12 mouse cellular contexts compared by ENCODE assay signal in genomic region chr14:101477081-101477826, GRCm38 (mm10).
DNase-seq lines count a peak whose midpoint lies in the region; ATAC-seq and TF ChIP-seq lines count a peak whose summit lies in the region.
"Had no signal": no experiment of that assay in that cellular context is flagged by ENCODE, and none has a peak within 500 bp of the region (broad histone marks: within the 10 kb centered on the region; RNA-seq: fewer than 3 reads in every experiment).

No protein-coding gene starts in this region.

- no peak overlapping the region for H3K9ac ChIP-seq in intestine, embryonic 16.5 days (ENCODE audit: low read depth, low read length)
- no peak overlapping the region for H3K9ac ChIP-seq in forebrain, postnatal 0 days
- H3K9ac ChIP-seq: limb, embryonic 15.5 days had no signal

- H3K27me3 ChIP-seq in megakaryocyte, embryonic 14.5 days (replicated peaks) = no peaks in the 10 kb centered on the region
- no peaks in the 10 kb centered on the region for H3K27me3 ChIP-seq in intestine, embryonic 16.5 days (replicated peaks; ENCODE audit: control insufficient read depth, insufficient read depth, low read length)
- H3K27me3 ChIP-seq in forebrain, postnatal 0 days (ENCODE audit: insufficient read depth, low read length) = no peaks in the 10 kb centered on the region
- H3K27me3 ChIP-seq: limb, embryonic 15.5 days had no signal

- no peak overlapping the region for H3K27ac ChIP-seq in intestine, embryonic 16.5 days (ENCODE audit: low read length)
- H3K27ac ChIP-seq in forebrain, postnatal 0 days (ENCODE audit: low read depth, low read length) = no peak overlapping the region
- H3K27ac ChIP-seq: hindbrain, postnatal 0 days; limb, embryonic 15.5 days had no signal

- 63% methylated on average over 20 of the region's 20 CpGs for whole genome bisulfite sequencing in intestine, embryonic 16.5 days
- 81% methylated on average over 20 of the region's 20 CpGs for WGBS in forebrain, postnatal 0 days

- H3K9me3 ChIP-seq in megakaryocyte, embryonic 14.5 days = peaks cover 5% of the 10 kb centered on the region; the same call in 1 of the 2 replicates
- H3K9me3 ChIP-seq in intestine, embryonic 16.5 days (ENCODE audit: control insufficient read depth, low read length) = no peaks in the 10 kb centered on the region
- no peaks in the 10 kb centered on the region for H3K9me3 ChIP-seq in forebrain, postnatal 0 days (ENCODE audit: low read length)
- H3K9me3 ChIP-seq: limb, embryonic 15.5 days had no signal

- H3K4me2 ChIP-seq in intestine, embryonic 16.5 days (ENCODE audit: low read depth, low read length) = no peak overlapping the region
- H3K4me2 ChIP-seq in forebrain, postnatal 0 days (ENCODE audit: low read depth) = no peak overlapping the region
- H3K4me2 ChIP-seq: limb, embryonic 15.5 days had no signal

- DNase-seq in A20 (ENCODE audit: low read depth, low spot score) = peak; percentile 94
- DNase-seq in induced T-regulatory cell, adult 2 months (ENCODE audit: low read depth) = peak; percentile 78
- no peak for DNase-seq in cerebellum, adult 11-12 months
- no peak for DNase-seq in lung, postnatal 36 days
- DNase-seq in forebrain, postnatal 0 days = no peak
- DNase-seq: cerebellum, postnatal 10 days had no signal

- ATAC-seq in activated CD4-positive, CD25-positive, alpha-beta regulatory T cell, adult 4 months = peak; percentile 58
- ATAC-seq in intestine, embryonic 16.5 days = no peak
- no peak for ATAC-seq in forebrain, postnatal 0 days
- ATAC-seq: forebrain, embryonic 16.5 days; hindbrain, postnatal 0 days had no signal

- H3K4me3 ChIP-seq in megakaryocyte, embryonic 14.5 days (replicated peaks) = peak overlapping the region; percentile 58
- no peak overlapping the region for H3K4me3 ChIP-seq in intestine, embryonic 16.5 days (ENCODE audit: low read length)
- H3K4me3 ChIP-seq in forebrain, postnatal 0 days (ENCODE audit: low read depth, low read length) = no peak overlapping the region
- H3K4me3 ChIP-seq: limb, embryonic 15.5 days had no signal

- peaks cover 39% of the 10 kb centered on the region for H3K36me3 ChIP-seq in megakaryocyte, embryonic 14.5 days (replicated peaks; ENCODE audit: low read length)
- no peaks in the 10 kb centered on the region for H3K36me3 ChIP-seq in intestine, embryonic 16.5 days (ENCODE audit: control insufficient read depth, insufficient read depth, low read length)
- no peaks in the 10 kb centered on the region for H3K36me3 ChIP-seq in forebrain, postnatal 0 days (ENCODE audit: insufficient read depth)

- peaks cover 39% of the 10 kb centered on the region for H3K4me1 ChIP-seq in megakaryocyte, embryonic 14.5 days
- no peaks in the 10 kb centered on the region for H3K4me1 ChIP-seq in intestine, embryonic 16.5 days (ENCODE audit: control insufficient read depth, insufficient read depth, low read length)
- no peaks in the 10 kb centered on the region for H3K4me1 ChIP-seq in forebrain, postnatal 0 days (ENCODE audit: insufficient read depth)
- H3K4me1 ChIP-seq: limb, embryonic 15.5 days had no signal

- TF ChIP-seq CTCF in forebrain, postnatal 0 days (IDR thresholded peaks at IDR 0.05; ENCODE audit: low read depth) = no peak

Comparison
In these comparisons a context has a peak if more than half of its experiments do, and no peak if none do; other contexts are left out.
1. DNase-seq: peak in A20 (single experiment) and induced T-regulatory cell, adult 2 months (single experiment); none in cerebellum, adult 11-12 months (single experiment), lung, postnatal 36 days (single experiment) and forebrain, postnatal 0 days (single experiment).